Mouse (Mus musculus) E14TG2a.4 (cell line): Measurements from ENCODE around the gene Tec.

Source experiments
- H3K27me3 ChIP-seq: 2 replicates; pipeline ENCODE4 v1.6.1; 2014; ENCODE audit warnings: low read length, control low read depth; ENCODE audit not compliant: insufficient read depth
- H3K36me3 ChIP-seq: 2 replicates; pipeline ENCODE4 v1.6.1; 2014; ENCODE audit warnings: low read length, control low read depth; ENCODE audit not compliant: insufficient read depth
- H3K4me1 ChIP-seq: replicated peaks from 2 replicates; pipeline ENCODE4 v1.6.1; 2014; ENCODE audit warnings: low read depth, low read length, control low read depth
- H3K4me3 ChIP-seq: replicated peaks from 2 replicates; pipeline ENCODE4 v1.5.1; 2014; ENCODE audit warnings: mild to moderate bottlenecking, low read length
- H3K9me3 ChIP-seq: 2 replicates; pipeline ENCODE4 v1.6.1; 2014; ENCODE audit warnings: low read length, control low read depth
- CTCF ChIP-seq: conservative IDR thresholded peaks from 2 replicates; pipeline ENCODE4 v1.5.1; 2014; ENCODE audit warnings: low read length
- NANOG ChIP-seq: IDR thresholded peaks from 2 replicates; pipeline ENCODE4 v1.6.1; 2014; ENCODE audit warnings: borderline replicate concordance, low read length, mixed read lengths
- POU5F1 ChIP-seq: IDR thresholded peaks from 2 replicates; pipeline ENCODE4 v1.6.1; 2014; ENCODE audit warnings: low read length, borderline replicate concordance

Tec gene

DNA sequence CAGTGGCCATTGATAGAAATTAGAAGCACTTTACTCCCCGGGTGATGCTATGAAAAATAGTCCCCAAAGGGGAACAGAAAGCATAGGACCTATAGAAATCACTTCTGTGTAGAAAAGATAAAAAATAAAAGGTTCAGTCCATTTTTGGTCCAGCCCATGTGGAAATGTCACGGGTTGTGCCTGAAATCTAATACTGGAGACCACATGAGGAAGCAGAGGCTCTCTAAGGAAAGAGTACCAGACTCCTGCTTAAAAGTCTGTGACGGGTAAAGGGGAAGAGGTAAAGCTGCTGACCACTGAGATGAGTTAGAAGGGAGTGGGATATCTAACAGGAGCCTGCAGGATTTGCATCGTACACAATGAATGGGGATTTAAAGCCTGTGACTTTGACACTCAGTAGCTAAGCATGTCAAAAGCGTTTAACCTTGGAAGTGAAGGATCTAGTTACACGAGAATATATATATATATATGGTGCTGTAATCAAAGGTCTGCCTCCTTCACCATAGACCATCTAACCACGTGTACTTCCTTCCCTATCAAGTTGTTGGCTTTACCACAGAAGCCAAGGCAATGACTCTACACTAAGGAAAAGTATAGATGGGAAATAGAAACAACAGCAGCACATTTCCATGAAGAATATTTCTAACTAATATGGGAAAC lies 6.4 kb downstream of the Tec start:
- TF ChIP-seq CTCF, result no peak
- H3K27me3 ChIP-seq, result peaks cover 53% of the 10 kb centered on the region
- no peak overlapping the region for H3K4me3 ChIP-seq
- H3K9me3 ChIP-seq, result peaks cover 11% of the 10 kb centered on the region; the same call in 1 of the 2 replicates
- H3K36me3 ChIP-seq, result no peaks in the 10 kb centered on the region
- H3K4me1 ChIP-seq, result peaks cover 8% of the 10 kb centered on the region

DNA sequence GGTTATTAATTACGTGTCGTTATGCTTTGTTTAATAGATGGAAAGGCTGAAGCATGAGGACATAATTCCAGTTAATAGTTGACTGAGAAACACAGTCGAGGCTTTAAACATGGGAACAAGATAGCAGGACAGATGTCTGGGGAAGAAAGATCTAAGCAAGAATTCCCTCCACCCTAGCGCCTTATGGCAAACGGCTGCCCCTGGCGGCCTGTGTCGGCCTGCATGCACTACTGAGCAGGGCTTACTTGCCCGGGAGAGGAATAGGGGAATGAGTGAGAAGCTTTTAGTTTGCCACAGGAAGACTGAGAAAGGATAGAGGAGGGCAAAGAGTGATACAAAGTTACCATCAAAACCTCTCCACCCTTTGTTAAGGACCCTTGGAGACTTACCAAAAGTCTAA lies 7.4 kb downstream of the Tec start:
- no peak for TF ChIP-seq POU5F1
- TF ChIP-seq NANOG, result no peak
- Histone ChIP-seq H3K4me3 (no peak overlapping the region), H3K4me1 (peaks cover 8% of the 10 kb centered on the region), H3K9me3 (peaks cover 11% of the 10 kb centered on the region; the same call in 1 of the 2 replicates), H3K27me3 (peaks cover 46% of the 10 kb centered on the region), H3K36me3 (no peaks in the 10 kb centered on the region)

DNA sequence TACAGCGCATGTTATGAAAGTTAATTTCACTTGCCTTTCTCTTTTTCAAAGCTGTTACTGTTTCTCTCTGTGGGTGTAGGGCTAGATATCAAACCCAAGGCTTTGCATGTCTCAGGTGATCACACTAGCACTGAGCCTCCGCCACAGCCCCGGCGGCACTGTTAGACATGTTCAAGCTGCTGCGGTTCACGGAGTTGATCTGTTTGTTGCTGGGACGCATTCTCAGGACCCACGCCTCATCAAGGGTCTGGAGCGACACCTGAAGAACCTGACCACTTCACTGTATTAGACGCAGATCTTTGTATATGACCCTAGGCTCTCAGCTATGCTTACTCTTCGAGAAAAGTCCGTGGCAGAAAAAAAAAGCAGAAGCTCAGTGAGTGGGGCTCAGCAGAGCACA lies 10.0 kb downstream of the Tec start:
- TF ChIP-seq CTCF, result no peak
- TF ChIP-seq POU5F1, result no peak
- no peak for TF ChIP-seq NANOG
- Histone ChIP-seq H3K4me1 (peaks cover 18% of the 10 kb centered on the region), H3K36me3 (no peaks in the 10 kb centered on the region), H3K27me3 (peaks cover 28% of the 10 kb centered on the region), H3K4me3 (no peak overlapping the region), H3K9me3 (peaks cover 11% of the 10 kb centered on the region; the same call in 1 of the 2 replicates)

DNA sequence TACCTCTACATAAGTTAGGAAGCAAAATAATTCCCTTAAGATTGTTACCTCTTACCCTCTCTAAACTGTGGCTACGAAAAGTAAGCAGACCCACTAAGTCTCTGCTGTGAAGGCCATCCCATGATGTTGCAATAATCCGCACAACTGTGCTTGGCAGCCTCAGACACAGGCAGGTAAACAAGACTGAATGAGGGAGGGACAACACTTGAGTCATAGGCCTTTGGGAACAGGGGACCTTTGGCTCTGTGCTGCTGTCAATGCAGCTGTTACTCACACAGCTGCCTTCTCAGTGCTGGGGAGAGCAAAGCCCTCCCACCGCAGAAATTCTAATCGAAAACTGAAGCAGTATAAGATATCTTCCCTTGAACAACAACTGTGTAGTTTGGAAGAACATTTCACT lies 10.5 kb downstream of the Tec start:
- H3K27me3 ChIP-seq, result peaks cover 25% of the 10 kb centered on the region
- peaks cover 18% of the 10 kb centered on the region for H3K4me1 ChIP-seq
- no peak for TF ChIP-seq POU5F1
- no peak for TF ChIP-seq CTCF
- TF ChIP-seq NANOG, result no peak
- peaks cover 11% of the 10 kb centered on the region; the same call in 1 of the 2 replicates for H3K9me3 ChIP-seq
- no peaks in the 10 kb centered on the region for H3K36me3 ChIP-seq
- H3K4me3 ChIP-seq, result no peak overlapping the region

DNA sequence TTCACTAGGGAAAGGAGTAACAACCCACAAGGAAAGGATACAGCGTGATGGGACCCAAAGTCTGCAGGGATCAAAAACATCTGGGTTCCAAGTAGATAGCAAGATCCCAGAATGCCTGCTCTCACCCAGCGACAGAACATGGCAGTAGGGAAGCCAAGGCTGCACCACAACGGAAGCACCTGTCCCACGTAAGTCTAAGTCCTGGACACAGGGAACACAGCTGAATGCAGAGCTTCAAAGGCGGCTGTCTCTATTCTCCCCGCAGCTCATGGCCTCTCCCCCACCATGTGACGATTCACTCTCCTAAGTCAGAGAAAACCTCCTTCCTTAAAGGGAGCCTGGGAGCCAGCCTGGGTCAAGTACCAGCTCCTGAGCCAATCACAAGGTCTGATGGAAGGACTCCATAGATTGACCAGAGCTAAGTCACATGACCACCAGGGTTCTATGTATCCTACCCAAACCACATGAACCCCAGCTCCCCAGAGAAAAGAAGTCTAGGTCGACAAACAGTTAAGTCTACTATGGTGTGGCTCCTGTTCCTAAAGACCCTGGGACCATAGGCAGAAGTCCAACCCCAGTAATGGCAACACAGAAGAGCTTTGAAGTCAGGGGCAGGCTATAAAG lies 11.9 kb downstream of the Tec start:
- Histone ChIP-seq H3K4me3 (no peak overlapping the region), H3K36me3 (no peaks in the 10 kb centered on the region), H3K4me1 (peaks cover 18% of the 10 kb centered on the region), H3K9me3 (peaks cover 11% of the 10 kb centered on the region; the same call in 1 of the 2 replicates), H3K27me3 (peaks cover 21% of the 10 kb centered on the region)
- no peak for TF ChIP-seq CTCF
- no peak for TF ChIP-seq POU5F1
- TF ChIP-seq NANOG, result no peak

DNA sequence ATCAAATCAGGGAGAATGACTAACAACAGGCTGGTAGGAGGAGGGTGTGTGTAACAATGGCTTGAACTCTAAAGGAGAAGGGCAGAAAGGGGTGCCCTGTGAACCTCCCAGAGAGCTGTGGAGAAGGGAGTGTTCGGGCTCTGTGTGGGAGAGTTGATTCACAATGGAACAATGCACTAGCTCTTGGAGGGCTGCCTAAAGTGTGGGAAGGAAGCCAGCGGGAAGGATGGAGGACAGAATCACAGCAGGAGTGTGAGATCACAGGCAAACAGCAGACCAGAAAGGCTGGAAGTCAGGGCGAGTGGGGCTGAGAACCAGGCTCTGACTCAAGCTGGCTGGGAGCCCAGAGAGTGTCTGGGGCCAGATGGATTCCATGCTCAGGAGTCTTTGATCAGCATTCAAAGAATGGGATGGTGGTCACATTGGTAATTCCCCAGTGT lies 12.6 kb downstream of the Tec start:
- H3K27me3 ChIP-seq, result peaks cover 16% of the 10 kb centered on the region; the same call in 1 of the 2 replicates
- H3K4me3 ChIP-seq, result no peak overlapping the region
- TF ChIP-seq POU5F1, result no peak
- TF ChIP-seq NANOG, result peak; percentile 68; the same call in 1 of the 2 replicates
- H3K9me3 ChIP-seq, result peaks cover 11% of the 10 kb centered on the region; the same call in 1 of the 2 replicates
- no peaks in the 10 kb centered on the region for H3K36me3 ChIP-seq
- H3K4me1 ChIP-seq, result peaks cover 18% of the 10 kb centered on the region

DNA sequence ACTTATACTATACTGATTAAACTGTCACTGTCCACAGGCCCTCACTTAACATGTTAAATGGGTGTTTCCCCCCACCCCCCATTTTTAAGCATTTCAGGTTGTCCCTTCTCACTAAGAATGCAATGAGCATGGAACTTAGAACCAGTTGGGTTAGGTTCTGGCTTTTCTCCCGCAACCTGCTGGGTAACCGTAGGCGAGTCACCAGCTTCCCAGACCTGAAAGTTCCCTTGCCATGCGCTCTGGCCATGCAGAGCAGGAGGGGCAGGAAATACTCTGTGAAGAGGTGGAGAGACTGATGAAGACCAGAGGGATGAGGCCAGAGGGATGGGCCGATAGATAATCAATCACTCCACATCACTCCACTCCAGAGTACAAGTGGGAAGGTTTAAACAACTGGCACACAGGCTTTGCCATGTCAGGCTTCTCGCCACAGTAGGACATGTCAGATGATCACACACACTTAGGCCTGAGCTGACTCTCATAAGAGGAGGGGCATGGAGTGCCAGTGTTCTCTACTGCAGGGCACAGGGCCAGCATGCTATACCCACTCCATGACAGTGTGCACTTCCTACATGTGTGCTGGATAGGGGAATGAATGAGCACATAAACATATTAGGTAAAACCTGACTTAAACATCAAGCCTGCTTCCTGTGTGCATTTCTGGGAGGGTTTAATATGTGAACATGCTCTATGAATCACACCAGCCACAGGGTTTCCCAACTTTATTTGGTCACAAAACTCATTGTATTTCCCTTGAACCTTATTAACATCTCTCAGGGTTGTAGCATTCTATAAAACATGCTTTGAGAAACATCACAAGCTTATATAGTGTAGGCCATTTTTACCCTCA lies 13.9 kb downstream of the Tec start:
- TF ChIP-seq CTCF, result no peak
- TF ChIP-seq POU5F1, result no peak
- peaks cover 18% of the 10 kb centered on the region for H3K4me1 ChIP-seq
- H3K4me3 ChIP-seq, result no peak overlapping the region
- peaks cover 16% of the 10 kb centered on the region; the same call in 1 of the 2 replicates for H3K27me3 ChIP-seq
- H3K36me3 ChIP-seq, result no peaks in the 10 kb centered on the region
- H3K9me3 ChIP-seq, result peaks cover 6% of the 10 kb centered on the region; the same call in 1 of the 2 replicates

DNA sequence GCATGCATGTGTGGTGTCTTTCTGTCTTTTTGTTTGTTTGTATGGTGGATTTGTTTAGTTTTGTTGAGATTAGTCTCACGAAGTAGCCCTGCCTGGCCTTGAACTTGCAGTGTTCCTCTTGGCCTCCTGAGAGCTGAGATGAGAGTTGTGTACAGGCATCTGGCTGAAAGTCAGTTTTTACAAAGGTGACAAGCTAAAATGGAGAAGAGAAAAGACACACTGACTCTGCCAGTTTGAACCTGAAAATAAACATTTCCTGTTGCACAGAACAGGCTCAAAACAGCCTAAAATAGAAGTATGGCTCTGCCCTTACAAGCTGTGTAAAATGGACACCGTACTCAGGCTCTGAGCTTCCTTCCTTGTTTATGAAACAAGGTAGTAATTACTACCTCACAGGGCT lies 14.9 kb downstream of the Tec start:
- TF ChIP-seq CTCF (no peak), POU5F1 (no peak), NANOG (no peak)
- H3K4me3 ChIP-seq, result no peak overlapping the region
- peaks cover 18% of the 10 kb centered on the region for H3K4me1 ChIP-seq
- no peaks in the 10 kb centered on the region for H3K9me3 ChIP-seq
- H3K36me3 ChIP-seq, result no peaks in the 10 kb centered on the region
- peaks cover 16% of the 10 kb centered on the region; the same call in 1 of the 2 replicates for H3K27me3 ChIP-seq
